Mouse (Mus musculus) liver, adult 2 months (tissue): Measurements from ENCODE around the gene Fermt2. TPM values are rescaled to one million over a fixed set of nuclear protein-coding genes. Genes with fewer than 3 reads are reported as not detected.
"Not testable (repeated sequence)": the region's sequence is repeated elsewhere in the genome, so short reads cannot be mapped to it uniquely, and the experiment has no call there.

Experiments
- DNase-seq: peaks from one replicate; pipeline ENCODE4 v3.0.0-alpha.2; 2011; ENCODE audit warnings: low read depth, low spot score; ENCODE audit errors: extremely low read depth
- H3K27ac ChIP-seq: fragments of 200-500 bp; replicated peaks from 2 replicates; pipeline ENCODE4 v1.5.1; 2012; ENCODE audit warnings: low read depth, mild to moderate bottlenecking, control low read depth, inconsistent platforms, low read length; ENCODE audit not compliant: insufficient read depth
- H3K27me3 ChIP-seq: fragments of 200-500 bp; 2 replicates; pipeline ENCODE4 v1.6.1; 2012; ENCODE audit warnings: mild to moderate bottlenecking, moderate library complexity, low read length, inconsistent platforms; ENCODE audit not compliant: control insufficient read depth, insufficient read depth
- H3K36me3 ChIP-seq: fragments of 200-500 bp; 2 replicates; pipeline ENCODE4 v1.6.1; 2012; ENCODE audit warnings: low read length, inconsistent platforms; ENCODE audit not compliant: control insufficient read depth, insufficient read depth
- H3K4me1 ChIP-seq: fragments of 200-500 bp; 2 replicates; pipeline ENCODE4 v1.6.1; 2011; ENCODE audit warnings: low read length; ENCODE audit not compliant: control insufficient read depth, insufficient read depth
- H3K4me3 ChIP-seq: fragments of 200-500 bp; 2 replicates; pipeline ENCODE4 v1.5.1; 2011; ENCODE audit warnings: low read depth, mild to moderate bottlenecking, control low read depth, low read length, moderate library complexity; ENCODE audit not compliant: insufficient read depth
- H3K79me2 ChIP-seq: fragments of 200-500 bp; 2 replicates; pipeline ENCODE4 v1.6.1; 2012; ENCODE audit warnings: inconsistent platforms, mild to moderate bottlenecking, low read length, moderate library complexity; ENCODE audit not compliant: control insufficient read depth, insufficient read depth
- H3K9ac ChIP-seq: fragments of 200-500 bp; 2 replicates; pipeline ENCODE4 v1.6.1; 2012; ENCODE audit warnings: low read depth, mild to moderate bottlenecking, control low read depth, inconsistent platforms, low read length
- CTCF ChIP-seq: fragments of 200-500 bp; IDR thresholded peaks from 2 replicates; pipeline ENCODE4 v1.5.1; 2011; ENCODE audit warnings: low read depth, low read length, control low read depth
- POLR2A ChIP-seq: fragments of 200-500 bp; IDR thresholded peaks from 2 replicates; pipeline ENCODE4 v1.6.1; 2011; ENCODE audit warnings: low read length, control low read depth; ENCODE audit not compliant: insufficient read depth; ENCODE audit errors: extremely low read depth
- WGBS: fragments of 180-500 bp; shearing (Covaris S2); methylation state at CpG from one replicate; pipeline ENCODE4 v1.1.7; 2018; 5-methylcytosine and 5-hydroxymethylcytosine counted together
- polyA plus RNA-seq: library from polyadenylated mRNA; depleted of rRNA; stranded (reverse); fragments of >200 nt; gene quantifications from 2 replicates; pipeline ENCODE4 v1.2.3, GENCODE M21; 2012
- total RNA-seq: library from RNA; depleted of rRNA; stranded (reverse); fragments of >200 nt; gene quantifications from 2 replicates; pipeline ENCODE4 v1.2.3, GENCODE M21; 2014

Fermt2 gene
- total and polyA plus RNA-seq, 2 experiments = 49.7 to 104 TPM

- no peak overlapping the region for H3K9ac ChIP-seq
- peaks cover 56% of the 10 kb centered on the region for H3K79me2 ChIP-seq
- no peak overlapping the region for H3K4me3 ChIP-seq
- peak overlapping the region; percentile 20; the same call in 1 of the 2 replicates for H3K27ac ChIP-seq
- H3K4me1 ChIP-seq = peaks cover 51% of the 10 kb centered on the region
- 86% methylated on average over 4 of the region's 4 CpGs for WGBS
- DNase-seq = no peak
- TF ChIP-seq POLR2A (no peak), CTCF (no peak)
- H3K27me3 ChIP-seq = no peaks in the 10 kb centered on the region
- no peaks in the 10 kb centered on the region for H3K36me3 ChIP-seq
Observed at GRCm38 (mm10) chr14:45506165-45506564, 23.8 kb downstream of the Fermt2 start.

GRCm38 (mm10) chr14:45504422-45505113 is 25.4 kb downstream of the Fermt2 start:
- Histone ChIP-seq H3K27ac (peak overlapping the region; percentile 82), H3K79me2 (peaks cover 58% of the 10 kb centered on the region), H3K4me1 (peaks cover 42% of the 10 kb centered on the region), H3K27me3 (no peaks in the 10 kb centered on the region), H3K4me3 (no peak overlapping the region), H3K36me3 (no peaks in the 10 kb centered on the region), H3K9ac (no peak overlapping the region)
- no peak for TF ChIP-seq POLR2A
- no peak for TF ChIP-seq CTCF
- WGBS = 30% methylated on average over 10 of the region's 10 CpGs
- peak; percentile 94 for DNase-seq

GRCm38 (mm10) chr14:45503934-45504333 is 26.0 kb downstream of the Fermt2 start:
- TF ChIP-seq POLR2A (no peak), CTCF (no peak)
- H3K27me3 ChIP-seq = no peaks in the 10 kb centered on the region
- peak overlapping the region; percentile 55; the same call in 1 of the 2 replicates for H3K27ac ChIP-seq
- no peak for DNase-seq
- no peak overlapping the region for H3K9ac ChIP-seq
- 42% methylated on average over 3 of the region's 3 CpGs for WGBS
- H3K4me1 ChIP-seq = peaks cover 41% of the 10 kb centered on the region
- H3K79me2 ChIP-seq = peaks cover 58% of the 10 kb centered on the region
- no peak overlapping the region for H3K4me3 ChIP-seq
- H3K36me3 ChIP-seq = 0 out of 2 replicates have a peak, but pooled peaks cover under 1% of the 10 kb centered on the region

GRCm38 (mm10) chr14:45500052-45500451 is 29.9 kb downstream of the Fermt2 start:
- H3K79me2 ChIP-seq = peaks cover 37% of the 10 kb centered on the region
- no peak overlapping the region for H3K4me3 ChIP-seq
- peaks cover 12% of the 10 kb centered on the region for H3K4me1 ChIP-seq
- no peak overlapping the region for H3K27ac ChIP-seq
- no peak for DNase-seq
- WGBS = 82% methylated on average over 11 of the region's 11 CpGs
- H3K36me3 ChIP-seq = peaks cover 10% of the 10 kb centered on the region
- no peak overlapping the region for H3K9ac ChIP-seq
- no peak for TF ChIP-seq CTCF
- no peaks in the 10 kb centered on the region for H3K27me3 ChIP-seq

- 93% methylated on average over 3 of the region's 3 CpGs for WGBS
- Histone ChIP-seq H3K36me3 (peaks cover 12% of the 10 kb centered on the region), H3K4me1 (peaks cover 5% of the 10 kb centered on the region), H3K9ac (no peak overlapping the region), H3K4me3 (no peak overlapping the region), H3K27me3 (no peaks in the 10 kb centered on the region), H3K79me2 (peaks cover 44% of the 10 kb centered on the region), H3K27ac (no peak overlapping the region)
- TF ChIP-seq CTCF = no peak
- no peak for TF ChIP-seq POLR2A
- no peak for DNase-seq
Observed at GRCm38 (mm10) chr14:45497116-45497515, 32.8 kb downstream of the Fermt2 start.

- not testable (repeated sequence) for H3K4me3 ChIP-seq, H3K27me3 ChIP-seq, H3K9ac ChIP-seq, H3K4me1 ChIP-seq
- DNase-seq = peak; percentile 74
- peak overlapping the region; percentile 28; the same call in 1 of the 2 replicates for H3K27ac ChIP-seq
- H3K79me2 ChIP-seq = peaks cover 48% of the 10 kb centered on the region
- H3K36me3 ChIP-seq = peaks cover 12% of the 10 kb centered on the region
- WGBS = 66% methylated on average over 14 of the region's 14 CpGs
Observed at GRCm38 (mm10) chr14:45495810-45496209, 34.1 kb downstream of the Fermt2 start.
